Mouse (Mus musculus) c-Kit-positive CD71-positive TER-119-negative erythroid progenitor cells, embryonic 14.5 days (primary cell): ENCODE data around the gene Dcst1.
A peak's percentile ranks its signal among the peaks of the same experiment; 100 is the strongest.

Source experiments
- DNase-seq: peaks from one replicate; pipeline ENCODE4 v3.0.0-alpha.2; 2013; ENCODE audit warnings: low read depth

Gene Dcst1

GRCm38 (mm10) chr3:89365153-89365485, at the start of gene Dcst1:
Dcst1 (minus strand) TSS chr3:89365253.
- DNase-seq = no peak

GRCm38 (mm10) chr3:89411490-89412393, 46.7 kb upstream of the Dcst1 start, which contains the start of gene Flad1:
Flad1 (minus strand) TSS chr3:89411870.
- peak; percentile 100 for DNase-seq

- no peak for DNase-seq
Measured at GRCm38 (mm10) chr3:89410864-89411263, 45.8 kb upstream of the Dcst1 start.

- DNase-seq = no peak
Measured at GRCm38 (mm10) chr3:89409701-89410100, 44.6 kb upstream of the Dcst1 start.

- no peak for DNase-seq
Measured at GRCm38 (mm10) chr3:89408448-89408847, 43.4 kb upstream of the Dcst1 start.

- DNase-seq = no peak
Measured at GRCm38 (mm10) chr3:89406887-89407286, 41.8 kb upstream of the Dcst1 start.

- no peak for DNase-seq
Measured at GRCm38 (mm10) chr3:89402693-89403092, 37.6 kb upstream of the Dcst1 start, which contains the start of gene Lenep. Lenep (minus strand) TSS chr3:89402793.

GRCm38 (mm10) chr3:89401329-89401728, 36.3 kb upstream of the Dcst1 start:
- no peak for DNase-seq

GRCm38 (mm10) chr3:89396654-89397005, 31.6 kb upstream of the Dcst1 start:
- no peak for DNase-seq

GRCm38 (mm10) chr3:89395806-89396653, 31.0 kb upstream of the Dcst1 start:
- no peak for DNase-seq

- no peak for DNase-seq
Measured at GRCm38 (mm10) chr3:89395419-89395805, 30.4 kb upstream of the Dcst1 start.

GRCm38 (mm10) chr3:89394894-89395256, 29.8 kb upstream of the Dcst1 start:
- peak; percentile 68 for DNase-seq

- DNase-seq = peak; percentile 54
Measured at GRCm38 (mm10) chr3:89394006-89394893, 29.2 kb upstream of the Dcst1 start, which contains the start of gene Zbtb7b. Zbtb7b (minus strand) TSS chr3:89394776.

- DNase-seq = peak; percentile 93
Measured at GRCm38 (mm10) chr3:89393605-89394004, 28.6 kb upstream of the Dcst1 start.

- no peak for DNase-seq
Measured at GRCm38 (mm10) chr3:89392871-89393311, 27.8 kb upstream of the Dcst1 start.

- no peak for DNase-seq
Measured at GRCm38 (mm10) chr3:89391663-89392511, 26.8 kb upstream of the Dcst1 start.

GRCm38 (mm10) chr3:89390699-89391662, 25.9 kb upstream of the Dcst1 start:
- no peak for DNase-seq

- DNase-seq = no peak
Measured at GRCm38 (mm10) chr3:89390111-89390515, 25.1 kb upstream of the Dcst1 start.

GRCm38 (mm10) chr3:89388901-89389740, 24.1 kb upstream of the Dcst1 start:
- no peak for DNase-seq
